Mouse (Mus musculus): ENCODE measurements around the gene 4930432K21Rik. TPM values are rescaled to one million over a fixed set of nuclear protein-coding genes. Genes with fewer than 3 reads are reported as not detected.
A peak's percentile ranks its signal among the peaks of the same experiment; 100 is the strongest.

4930432K21Rik gene
- polyA plus RNA-seq, 1 experiment, result not detected

- Histone ChIP-seq H3K4me3 (replicated peaks) (no peak overlapping the region), H3K9me3 (ENCODE audit: control insufficient read depth, low read length) (peaks cover 3% of the 10 kb centered on the region; the same call in 1 of the 2 replicates), H3K4me1 (ENCODE audit: control insufficient read depth) (peaks cover 44% of the 10 kb centered on the region), H3K36me3 (ENCODE audit: control insufficient read depth) (no peaks in the 10 kb centered on the region), H3K27me3 (ENCODE audit: control insufficient read depth) (peaks cover 31% of the 10 kb centered on the region)
- no peak for TF ChIP-seq TAL1 (IDR thresholded peaks at IDR 0.05; ENCODE audit: low read length)
- no peak for TF ChIP-seq GATA1 (IDR thresholded peaks at IDR 0.05; ENCODE audit: low read length)
These were observed 45.7 kb downstream of the 4930432K21Rik start for GRCm38 (mm10) chr8:84193566-84193965.

- peaks cover 48% of the 10 kb centered on the region for H3K4me1 ChIP-seq (ENCODE audit: control insufficient read depth)
These were observed 46.5 kb downstream of the 4930432K21Rik start for GRCm38 (mm10) chr8:84194224-84194743.

GRCm38 (mm10) chr8:84197141-84197921 lies 49.5 kb downstream of the 4930432K21Rik start:
- peak overlapping the region; percentile 62 for H3K4me3 ChIP-seq (replicated peaks)
- H3K36me3 ChIP-seq (ENCODE audit: control insufficient read depth), result no peaks in the 10 kb centered on the region
- TF ChIP-seq GATA1 (IDR thresholded peaks at IDR 0.05; ENCODE audit: low read length) (no peak), TAL1 (IDR thresholded peaks at IDR 0.05; ENCODE audit: low read length) (no peak)
- H3K27me3 ChIP-seq (ENCODE audit: control insufficient read depth), result peaks cover 54% of the 10 kb centered on the region
- peaks cover 64% of the 10 kb centered on the region for H3K4me1 ChIP-seq (ENCODE audit: control insufficient read depth)
- peaks cover 3% of the 10 kb centered on the region; the same call in 1 of the 2 replicates for H3K9me3 ChIP-seq (ENCODE audit: control insufficient read depth, low read length)

More at GRCm38 (mm10) chr8:84194224-84194743, 46.5 kb downstream of the 4930432K21Rik start:
- no peak for TF ChIP-seq GATA1 (IDR thresholded peaks at IDR 0.05; ENCODE audit: low read length)
- no peak for TF ChIP-seq TAL1 (IDR thresholded peaks at IDR 0.05; ENCODE audit: low read length)
- Histone ChIP-seq H3K27me3 (ENCODE audit: control insufficient read depth) (peaks cover 29% of the 10 kb centered on the region), H3K9me3 (ENCODE audit: control insufficient read depth, low read length) (peaks cover 3% of the 10 kb centered on the region; the same call in 1 of the 2 replicates), H3K4me3 (replicated peaks) (no peak overlapping the region), H3K36me3 (ENCODE audit: control insufficient read depth) (no peaks in the 10 kb centered on the region)

- H3K9me3 ChIP-seq (ENCODE audit: control insufficient read depth, low read length), result no peaks in the 10 kb centered on the region
- H3K36me3 ChIP-seq (ENCODE audit: control insufficient read depth), result no peaks in the 10 kb centered on the region
- TF ChIP-seq TAL1 (IDR thresholded peaks at IDR 0.05; ENCODE audit: low read length) (no peak), GATA1 (IDR thresholded peaks at IDR 0.05; ENCODE audit: low read length) (no peak)
- peaks cover 63% of the 10 kb centered on the region for H3K4me1 ChIP-seq (ENCODE audit: control insufficient read depth)
- H3K27me3 ChIP-seq (ENCODE audit: control insufficient read depth), result peaks cover 54% of the 10 kb centered on the region
- peak overlapping the region; percentile 62 for H3K4me3 ChIP-seq (replicated peaks)
These were observed 50.3 kb downstream of the 4930432K21Rik start for GRCm38 (mm10) chr8:84197922-84198774.

GRCm38 (mm10) chr8:84198871-84199270 lies 51.0 kb downstream of the 4930432K21Rik start:
- Histone ChIP-seq H3K4me1 (ENCODE audit: control insufficient read depth) (peaks cover 67% of the 10 kb centered on the region), H3K4me3 (replicated peaks) (peak overlapping the region; percentile 62), H3K9me3 (ENCODE audit: control insufficient read depth, low read length) (no peaks in the 10 kb centered on the region), H3K27me3 (ENCODE audit: control insufficient read depth) (peaks cover 60% of the 10 kb centered on the region), H3K36me3 (ENCODE audit: control insufficient read depth) (no peaks in the 10 kb centered on the region)
- no peak for TF ChIP-seq GATA1 (IDR thresholded peaks at IDR 0.05; ENCODE audit: low read length)
- TF ChIP-seq TAL1 (IDR thresholded peaks at IDR 0.05; ENCODE audit: low read length), result no peak

- peaks cover 64% of the 10 kb centered on the region for H3K27me3 ChIP-seq (ENCODE audit: control insufficient read depth)
- H3K4me3 ChIP-seq (replicated peaks), result no peak overlapping the region
- H3K4me1 ChIP-seq (ENCODE audit: control insufficient read depth), result peaks cover 71% of the 10 kb centered on the region
- TF ChIP-seq GATA1 (IDR thresholded peaks at IDR 0.05; ENCODE audit: low read length), result no peak
- no peak for TF ChIP-seq TAL1 (IDR thresholded peaks at IDR 0.05; ENCODE audit: low read length)
- no peaks in the 10 kb centered on the region for H3K9me3 ChIP-seq (ENCODE audit: control insufficient read depth, low read length)
- H3K36me3 ChIP-seq (ENCODE audit: control insufficient read depth), result no peaks in the 10 kb centered on the region
These were observed 51.7 kb downstream of the 4930432K21Rik start for GRCm38 (mm10) chr8:84199348-84200125.

- Histone ChIP-seq H3K4me3 (replicated peaks) (no peak overlapping the region), H3K9me3 (ENCODE audit: control insufficient read depth, low read length) (no peaks in the 10 kb centered on the region), H3K36me3 (ENCODE audit: control insufficient read depth) (no peaks in the 10 kb centered on the region), H3K4me1 (ENCODE audit: control insufficient read depth) (peaks cover 71% of the 10 kb centered on the region), H3K27me3 (ENCODE audit: control insufficient read depth) (peaks cover 64% of the 10 kb centered on the region)
- TF ChIP-seq GATA1 (IDR thresholded peaks at IDR 0.05; ENCODE audit: low read length), result no peak
These were observed 52.3 kb downstream of the 4930432K21Rik start for GRCm38 (mm10) chr8:84200126-84200555.
